Mouse (Mus musculus) intestine, postnatal 0 days (tissue): ENCODE measurements at regions not wholly inside any gene's neighbourhood (a gene's known extent, or its start where the extent isn't known, plus 50 kb on each side); places are given as distances from the start of the nearest gene placed in this dataset.

Experiments used
- ATAC-seq: fragments of 200-750 bp; cut with Nextera tagmentation; 2 replicates; pipeline ENCODE4 v1.8.0; 2017; ENCODE audit warnings: mild to moderate bottlenecking, moderate TSS enrichment, moderate library complexity
- H3K27ac ChIP-seq: fragments of 300-500 bp; sonication (generic); 2 replicates; pipeline ENCODE4 v1.5.1; 2014; ENCODE audit warnings: mild to moderate bottlenecking, low read depth, low read length, moderate library complexity
- H3K27me3 ChIP-seq: fragments of 300-500 bp; sonication (generic); replicated peaks from 2 replicates; pipeline ENCODE4 v1.6.1; 2014; ENCODE audit warnings: low read length, mixed read lengths; ENCODE audit not compliant: control insufficient read depth, insufficient read depth
- H3K36me3 ChIP-seq: fragments of 300-500 bp; sonication (generic); 2 replicates; pipeline ENCODE4 v1.6.1; 2014; ENCODE audit warnings: mild to moderate bottlenecking, moderate library complexity; ENCODE audit not compliant: control insufficient read depth, insufficient read depth
- H3K4me1 ChIP-seq: fragments of 300-500 bp; sonication (generic); replicated peaks from 2 replicates; pipeline ENCODE4 v1.6.1; 2014; ENCODE audit warnings: antibody characterized with exemption, low read length, mixed read lengths; ENCODE audit not compliant: control insufficient read depth, insufficient read depth
- H3K4me2 ChIP-seq: fragments of 300-500 bp; sonication (generic); replicated peaks from 2 replicates; pipeline ENCODE4 v1.6.1; 2014; ENCODE audit warnings: low read depth, mild to moderate bottlenecking, moderate library complexity
- H3K4me3 ChIP-seq: fragments of 300-500 bp; sonication (generic); 2 replicates; pipeline ENCODE4 v1.5.1; 2014; ENCODE audit warnings: low read depth, low read length
- H3K9ac ChIP-seq: fragments of 300-500 bp; sonication (generic); 2 replicates; pipeline ENCODE4 v1.6.1; 2014; ENCODE audit warnings: mild to moderate bottlenecking, low read depth, low read length
- H3K9me3 ChIP-seq: fragments of 300-500 bp; sonication (generic); 2 replicates; pipeline ENCODE4 v1.6.1; 2016; ENCODE audit warnings: mixed run types; ENCODE audit not compliant: control insufficient read depth
- CTCF ChIP-seq: sonication (generic); IDR thresholded peaks from 2 replicates; pipeline ENCODE4 v1.5.1; 2016; ENCODE audit warnings: low read depth, mild to moderate bottlenecking, control low read depth, antibody characterized with exemption, moderate library complexity
- WGBS: fragments of 180-500 bp; shearing (Covaris S2); extraction: QIAGEN DNeasy Blood & Tissue Kit; methylation state at CpG from one replicate; pipeline ENCODE4 v1.1.7; 2014; 5-methylcytosine and 5-hydroxymethylcytosine counted together

DNA sequence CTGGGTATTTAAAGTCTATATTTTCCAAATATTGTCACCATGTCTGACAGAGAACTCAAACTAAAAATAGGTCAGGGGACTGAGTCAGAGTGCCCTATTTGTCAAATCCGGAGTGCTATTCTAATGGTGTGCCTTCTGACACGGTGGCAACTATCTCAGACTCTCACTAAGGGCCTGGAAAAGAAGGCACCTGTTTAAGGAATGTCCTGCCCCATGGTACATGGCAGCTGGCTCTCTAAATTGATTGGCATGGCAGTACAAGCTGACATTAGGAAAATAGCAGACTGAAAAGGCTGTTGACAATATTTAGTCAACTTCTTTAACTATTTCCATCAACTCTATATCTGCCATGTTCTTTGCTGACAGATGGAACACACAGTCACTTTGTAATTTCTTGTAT, 405.1 kb upstream of the A1bg start:
- no peak for TF ChIP-seq CTCF
- Histone ChIP-seq H3K9ac (no peak overlapping the region), H3K36me3 (no peaks in the 10 kb centered on the region), H3K27me3 (no peaks in the 10 kb centered on the region), H3K4me3 (no peak overlapping the region), H3K9me3 (no peaks in the 10 kb centered on the region), H3K4me2 (no peak overlapping the region), H3K27ac (no peak overlapping the region), H3K4me1 (no peaks in the 10 kb centered on the region)
- WGBS: 79% methylated on average over 2 of the region's 2 CpGs
- ATAC-seq: no peak

DNA sequence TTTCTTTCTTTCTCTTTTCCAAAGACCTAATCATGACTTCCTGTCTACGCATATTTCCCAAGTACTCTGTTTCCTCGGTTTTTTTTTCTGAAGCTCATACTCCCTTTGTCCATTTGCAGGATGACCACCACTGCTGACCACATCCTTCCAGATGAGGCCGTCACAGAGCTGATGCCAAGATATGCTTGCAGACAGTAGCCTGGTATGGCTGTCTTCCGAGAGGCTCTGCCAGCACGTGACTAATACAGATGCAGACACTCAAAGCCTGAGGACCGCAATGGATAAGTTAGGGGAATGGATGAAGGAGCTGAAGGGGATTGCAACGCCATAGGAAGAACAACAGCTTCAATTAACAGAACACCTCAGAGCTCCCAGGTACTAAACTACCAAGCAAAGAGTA, 399.4 kb upstream of the A1bg start:
- Histone ChIP-seq H3K27me3 (no peaks in the 10 kb centered on the region), H3K9ac (no peak overlapping the region), H3K4me3 (no peak overlapping the region), H3K9me3 (no peaks in the 10 kb centered on the region; the same call in 1 of the 2 replicates), H3K36me3 (no peaks in the 10 kb centered on the region), H3K4me2 (no peak overlapping the region), H3K27ac (no peak overlapping the region), H3K4me1 (no peaks in the 10 kb centered on the region)
- WGBS: 89% methylated on average over 7 of the region's 7 CpGs
- no peak for ATAC-seq
- TF ChIP-seq CTCF: no peak

DNA sequence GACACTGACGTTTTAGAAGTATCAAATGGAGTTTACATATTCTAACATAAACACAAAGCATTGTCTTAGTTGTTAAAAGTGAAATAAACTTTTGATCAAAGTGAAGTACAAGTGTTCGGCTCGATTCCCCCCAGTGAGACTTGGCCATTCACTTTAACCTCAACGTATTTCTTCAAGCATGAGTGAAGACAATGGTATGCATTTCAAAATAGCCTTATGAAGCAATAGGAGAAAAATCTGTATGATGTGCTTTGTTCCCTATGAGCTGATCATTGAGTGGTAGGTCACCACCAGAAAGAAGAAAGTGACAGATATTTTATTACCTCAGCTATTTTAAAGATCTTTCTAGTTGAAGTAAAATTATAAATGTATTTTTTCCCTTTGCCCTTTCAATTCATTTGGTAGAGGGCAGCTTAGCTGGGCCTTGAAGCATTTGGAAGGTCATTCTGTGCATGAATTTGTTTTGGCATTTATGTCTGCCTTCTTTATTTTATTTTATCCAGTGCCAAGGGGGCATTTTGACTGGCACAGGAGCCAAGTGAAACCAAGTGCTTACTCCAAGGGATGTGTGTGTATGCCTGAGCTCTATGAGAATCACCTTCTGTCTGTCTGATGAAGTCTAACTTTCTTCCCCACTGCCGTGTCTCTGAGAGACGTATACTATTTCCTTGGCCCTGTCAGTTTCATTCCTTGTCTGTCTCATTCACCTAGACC, 386.8 kb upstream of the A1bg start:
- H3K27me3 ChIP-seq: no peaks in the 10 kb centered on the region
- TF ChIP-seq CTCF: no peak
- no peak overlapping the region for H3K4me2 ChIP-seq
- H3K9me3 ChIP-seq: no peaks in the 10 kb centered on the region
- H3K36me3 ChIP-seq: no peaks in the 10 kb centered on the region
- no peak overlapping the region for H3K9ac ChIP-seq
- WGBS: 82% methylated on average over 6 of the region's 6 CpGs
- H3K27ac ChIP-seq: no peak overlapping the region
- H3K4me3 ChIP-seq: no peak overlapping the region
- no peaks in the 10 kb centered on the region for H3K4me1 ChIP-seq
- ATAC-seq: no peak

DNA sequence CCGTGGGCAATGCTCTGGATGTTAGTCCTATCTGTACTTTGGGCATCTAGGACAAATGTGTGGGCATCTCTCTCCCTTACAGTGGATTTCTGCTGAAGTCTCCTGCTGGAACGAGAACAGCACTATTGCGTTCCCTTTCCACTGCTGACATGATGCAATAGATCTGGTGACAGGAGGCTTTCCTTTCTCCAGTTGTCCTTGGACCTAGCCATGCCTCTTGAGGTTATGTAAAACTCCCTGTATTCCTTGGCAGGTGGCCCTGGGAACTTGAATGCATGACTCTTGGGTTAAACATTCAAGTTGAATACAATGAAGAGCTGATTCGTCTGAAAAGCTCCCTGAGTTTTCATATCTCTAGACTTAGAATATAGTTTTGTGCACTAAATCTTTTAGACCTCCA, 386.1 kb upstream of the A1bg start:
- Histone ChIP-seq H3K4me1 (no peaks in the 10 kb centered on the region), H3K36me3 (no peaks in the 10 kb centered on the region), H3K4me3 (no peak overlapping the region), H3K27ac (no peak overlapping the region), H3K9me3 (no peaks in the 10 kb centered on the region), H3K4me2 (no peak overlapping the region), H3K27me3 (no peaks in the 10 kb centered on the region), H3K9ac (no peak overlapping the region)
- 76% methylated on average over 4 of the region's 4 CpGs for WGBS
- no peak for TF ChIP-seq CTCF
- no peak for ATAC-seq

DNA sequence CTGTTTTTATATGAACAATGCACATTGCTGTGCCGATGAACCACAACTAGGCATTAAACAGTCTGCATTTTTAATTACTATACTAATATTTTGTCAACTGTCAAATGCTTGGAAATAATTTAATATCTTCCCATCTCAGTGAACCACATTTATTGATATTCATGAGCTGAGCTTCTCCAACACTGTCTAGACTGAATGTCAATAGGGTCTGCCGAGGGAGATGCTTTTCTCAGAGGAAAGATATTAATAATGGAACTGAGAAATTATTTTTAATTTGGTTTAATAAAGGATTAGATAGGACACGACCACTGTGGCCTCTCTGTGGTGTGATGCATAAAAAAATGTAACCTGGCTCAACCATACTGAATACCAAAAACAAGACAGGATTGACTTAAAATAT, 381.7 kb upstream of the A1bg start:
- no peaks in the 10 kb centered on the region for H3K27me3 ChIP-seq
- no peaks in the 10 kb centered on the region for H3K9me3 ChIP-seq
- no peak for TF ChIP-seq CTCF
- WGBS: 76% methylated on average over 3 of the region's 3 CpGs
- H3K9ac ChIP-seq: no peak overlapping the region
- H3K4me2 ChIP-seq: no peak overlapping the region
- no peak for ATAC-seq
- no peaks in the 10 kb centered on the region for H3K4me1 ChIP-seq
- H3K27ac ChIP-seq: no peak overlapping the region
- H3K4me3 ChIP-seq: no peak overlapping the region
- H3K36me3 ChIP-seq: no peaks in the 10 kb centered on the region

DNA sequence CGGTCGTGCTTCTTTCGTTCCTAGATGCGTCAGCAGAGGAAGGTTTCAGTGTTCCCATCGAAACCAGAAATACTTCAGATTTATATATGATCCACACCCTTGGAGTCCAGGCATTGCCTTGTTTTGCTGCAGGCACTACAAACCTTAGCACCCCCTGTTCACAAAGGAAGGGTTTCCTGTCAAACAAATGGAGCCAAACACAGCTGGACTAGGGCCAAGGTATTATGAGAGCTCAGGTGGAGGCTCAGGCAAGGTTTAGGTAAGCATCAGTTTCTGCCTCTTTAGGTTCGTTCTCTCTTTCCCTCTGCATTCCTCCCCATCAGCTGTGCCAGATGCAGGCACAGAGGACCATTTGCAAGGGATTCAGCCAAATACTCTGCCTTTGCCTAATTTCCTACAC, 377.0 kb upstream of the A1bg start:
- Histone ChIP-seq H3K27me3 (no peaks in the 10 kb centered on the region), H3K4me3 (no peak overlapping the region), H3K9ac (no peak overlapping the region), H3K36me3 (no peaks in the 10 kb centered on the region), H3K9me3 (no peaks in the 10 kb centered on the region), H3K4me1 (no peaks in the 10 kb centered on the region), H3K27ac (no peak overlapping the region), H3K4me2 (no peak overlapping the region)
- WGBS: 82% methylated on average over 6 of the region's 6 CpGs
- no peak for ATAC-seq
- no peak for TF ChIP-seq CTCF
